Mouse (Mus musculus): ENCODE results near the gene Tnk1.

DNA sequence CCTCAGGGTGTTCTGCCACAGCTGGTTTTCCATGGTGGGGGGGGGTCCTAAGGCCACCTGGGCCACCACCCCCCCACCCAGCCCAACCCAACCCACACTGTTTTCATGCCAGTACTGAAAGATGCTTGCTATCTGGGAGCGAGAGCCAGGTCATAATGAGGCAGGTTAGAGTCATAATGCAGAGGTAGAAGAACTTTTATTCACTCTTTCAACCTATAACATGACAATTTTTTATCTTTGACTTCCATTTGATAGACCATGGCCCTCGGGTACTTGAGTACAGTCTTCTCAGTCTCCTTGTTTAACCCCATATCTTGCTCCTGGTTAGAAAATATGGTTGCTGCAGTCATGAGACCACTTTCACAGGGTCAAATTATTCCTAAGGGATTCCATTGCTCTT, 40.2 kb downstream of the Tnk1 start, which contains the start of gene Spem2:
- TF ChIP-seq CHD2 (IDR thresholded peaks at IDR 0.05; ENCODE audit: low read depth, low read length) (no peak), ZC3H11A (IDR thresholded peaks at IDR 0.05; ENCODE audit: borderline replicate concordance, low read depth, low read length) (no peak), ZNF384 (IDR thresholded peaks at IDR 0.05; ENCODE audit: low read depth, low read length) (no peak), MAFK (IDR thresholded peaks at IDR 0.05; ENCODE audit: insufficient read depth, low read depth, low read length) (no peak), HCFC1 (IDR thresholded peaks at IDR 0.05; ENCODE audit: borderline replicate concordance, insufficient read depth, low read length) (no peak)
